Mouse (Mus musculus) kidney, embryonic 14.5 days (tissue): ENCODE results near the gene Agpat3. TPM values are rescaled to one million over a fixed set of nuclear protein-coding genes. Genes with fewer than 3 reads are reported as not detected.

Experiments
- ATAC-seq: fragments of 200-750 bp; cut with Nextera tagmentation; 2 replicates; pipeline ENCODE4 v1.8.0; 2017; ENCODE audit warnings: moderate number of reproducible peaks, mild to moderate bottlenecking, moderate TSS enrichment, moderate library complexity; ENCODE audit not compliant: low FRiP score, low TSS enrichment
- H3K27ac ChIP-seq: fragments of 300-500 bp; sonication (generic); 2 replicates; pipeline ENCODE4 v1.5.1; 2014; ENCODE audit warnings: low read depth, mild to moderate bottlenecking, low read length, moderate library complexity, mixed read lengths
- H3K27me3 ChIP-seq: fragments of 300-500 bp; sonication (generic); 2 replicates; pipeline ENCODE4 v1.6.1; 2014; ENCODE audit warnings: mild to moderate bottlenecking, low read length; ENCODE audit not compliant: control insufficient read depth, insufficient read depth
- H3K36me3 ChIP-seq: fragments of 300-500 bp; sonication (generic); 2 replicates; pipeline ENCODE4 v1.6.1; 2014; ENCODE audit warnings: low read length, mixed read lengths; ENCODE audit not compliant: control insufficient read depth, insufficient read depth
- H3K4me1 ChIP-seq: fragments of 300-500 bp; sonication (generic); 2 replicates; pipeline ENCODE4 v1.6.1; 2014; ENCODE audit warnings: low read length, mixed read lengths; ENCODE audit not compliant: control insufficient read depth, insufficient read depth
- H3K4me2 ChIP-seq: fragments of 300-500 bp; sonication (generic); replicated peaks from 2 replicates; pipeline ENCODE4 v1.6.1; 2014; ENCODE audit warnings: low read depth, mild to moderate bottlenecking, low read length
- H3K4me3 ChIP-seq: fragments of 300-500 bp; sonication (generic); 2 replicates; pipeline ENCODE4 v1.5.1; 2014; ENCODE audit warnings: mild to moderate bottlenecking, low read length
- H3K9ac ChIP-seq: fragments of 300-500 bp; sonication (generic); 2 replicates; pipeline ENCODE4 v1.6.1; 2014; ENCODE audit warnings: low read depth, mild to moderate bottlenecking, low read length, moderate library complexity
- H3K9me3 ChIP-seq: fragments of 300-500 bp; sonication (generic); 2 replicates; pipeline ENCODE4 v1.6.1; 2016; ENCODE audit warnings: low read length; ENCODE audit not compliant: control insufficient read depth
- WGBS: fragments of 180-500 bp; shearing (Covaris S2); extraction: QIAGEN DNeasy Blood & Tissue Kit; methylation state at CpG from one replicate; pipeline ENCODE4 v1.1.7; 2014; 5-methylcytosine and 5-hydroxymethylcytosine counted together
- polyA plus RNA-seq: library from polyadenylated mRNA; unstranded; fragments of >200 nt; fragmentation: Nextera tagmentation; extraction: Ambion mirVana; gene quantifications from 2 replicates; pipeline ENCODE4 v1.2.1, GENCODE M21; 2014

The Agpat3 gene
- 66.4 and 84.7 TPM in 2 replicates for polyA plus RNA-seq

DNA sequence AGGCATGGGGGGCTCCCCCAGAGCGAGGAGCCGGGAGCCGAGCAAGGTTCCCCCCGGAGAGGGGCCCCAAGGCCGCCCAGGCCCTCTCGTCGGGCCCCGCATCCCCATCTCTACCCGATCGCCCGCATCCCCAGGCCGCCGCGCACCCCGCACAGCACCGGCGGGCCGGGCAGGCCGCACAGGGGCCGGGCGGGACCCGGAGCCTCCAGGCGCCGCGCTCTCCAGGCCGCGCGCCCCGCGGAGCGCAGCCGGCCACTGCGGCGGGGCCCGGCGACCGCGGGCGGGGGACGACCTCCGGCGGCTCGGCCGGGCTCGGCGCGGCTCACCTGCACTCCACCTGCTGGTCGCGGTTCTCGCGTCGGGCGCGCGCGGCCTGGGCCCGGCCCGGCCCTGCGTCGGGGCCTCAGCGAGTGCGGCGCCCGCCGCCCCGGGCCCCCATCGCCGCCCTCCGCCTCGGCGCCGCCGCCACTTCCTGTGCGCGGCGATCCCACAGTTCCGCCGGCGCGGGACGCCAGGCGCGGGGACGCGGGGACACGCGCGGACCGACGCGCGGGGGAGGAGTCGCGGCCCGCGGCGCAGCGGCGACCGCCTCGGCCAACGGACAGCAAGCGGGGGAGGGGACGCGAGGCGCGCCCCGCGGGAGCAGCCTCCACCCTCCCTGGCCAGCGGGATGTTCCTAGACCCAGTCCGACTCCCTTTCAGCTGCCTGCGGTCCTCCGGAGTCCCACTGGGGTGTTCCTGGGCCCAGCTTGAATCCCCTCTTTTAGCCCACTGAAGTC lies at the start of gene Agpat3:
Gene Agpat3 (minus strand): TSS at position 603 of the 779 bp plus-strand sequence.
- Histone ChIP-seq H3K4me1 (peaks cover 26% of the 10 kb centered on the region), H3K27me3 (no peaks in the 10 kb centered on the region), H3K4me2 (peak within 1 kb of the TSS; percentile 89), H3K4me3 (peak within 1 kb of the TSS; percentile 91), H3K9me3 (no peaks in the 10 kb centered on the region), H3K36me3 (no peaks in the 10 kb centered on the region), H3K9ac (peak within 1 kb of the TSS; percentile 99), H3K27ac (peak within 1 kb of the TSS; percentile 86)
- WGBS, result under 1% methylated on average over 89 of the region's 113 CpGs
- peak; percentile 79 for ATAC-seq

GRCm38 (mm10) chr10:78401127-78401526 lies 48.8 kb upstream of the Agpat3 start:
- H3K9ac ChIP-seq, result no peak overlapping the region
- H3K27me3 ChIP-seq, result no peaks in the 10 kb centered on the region
- WGBS, result 79% methylated on average over 2 of the region's 2 CpGs
- ATAC-seq, result no peak
- peaks cover 8% of the 10 kb centered on the region for H3K4me1 ChIP-seq
- peaks cover 65% of the 10 kb centered on the region for H3K36me3 ChIP-seq
- H3K27ac ChIP-seq, result no peak overlapping the region
- no peak overlapping the region for H3K4me3 ChIP-seq
- no peaks in the 10 kb centered on the region for H3K9me3 ChIP-seq
- H3K4me2 ChIP-seq, result no peak overlapping the region

- Histone ChIP-seq H3K27ac (peak overlapping the region; percentile 37; the same call in 1 of the 2 replicates), H3K4me1 (peaks cover 8% of the 10 kb centered on the region), H3K36me3 (peaks cover 47% of the 10 kb centered on the region), H3K4me2 (no peak overlapping the region), H3K9me3 (no peaks in the 10 kb centered on the region), H3K9ac (no peak overlapping the region), H3K27me3 (no peaks in the 10 kb centered on the region), H3K4me3 (no peak overlapping the region)
- WGBS, result 35% methylated on average over 17 of the region's 17 CpGs
- ATAC-seq, result peak; percentile 75
Observed at GRCm38 (mm10) chr10:78399090-78399657, 46.9 kb upstream of the Agpat3 start.

DNA sequence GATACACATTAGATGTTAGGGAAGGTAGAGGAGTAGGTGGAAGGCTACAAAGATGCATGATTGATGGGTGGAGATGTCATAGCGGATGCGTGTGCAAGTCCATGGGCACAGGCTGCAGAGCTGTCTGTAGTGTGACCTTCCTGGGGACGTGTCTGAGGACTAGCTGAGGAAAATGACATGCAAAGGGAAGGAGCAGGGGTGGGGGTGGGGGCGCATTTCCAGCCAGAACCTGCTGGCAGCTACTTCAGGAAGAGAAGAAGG lies 44.3 kb upstream of the Agpat3 start:
- H3K9ac ChIP-seq, result no peak overlapping the region
- H3K36me3 ChIP-seq, result peaks cover 21% of the 10 kb centered on the region
- H3K4me1 ChIP-seq, result peaks cover 9% of the 10 kb centered on the region
- no peaks in the 10 kb centered on the region for H3K9me3 ChIP-seq
- no peak overlapping the region for H3K27ac ChIP-seq
- WGBS, result 65% methylated on average over 4 of the region's 4 CpGs
- no peak overlapping the region for H3K4me3 ChIP-seq
- ATAC-seq, result no peak
- no peak overlapping the region for H3K4me2 ChIP-seq
- peaks cover 5% of the 10 kb centered on the region; the same call in 1 of the 2 replicates for H3K27me3 ChIP-seq

DNA sequence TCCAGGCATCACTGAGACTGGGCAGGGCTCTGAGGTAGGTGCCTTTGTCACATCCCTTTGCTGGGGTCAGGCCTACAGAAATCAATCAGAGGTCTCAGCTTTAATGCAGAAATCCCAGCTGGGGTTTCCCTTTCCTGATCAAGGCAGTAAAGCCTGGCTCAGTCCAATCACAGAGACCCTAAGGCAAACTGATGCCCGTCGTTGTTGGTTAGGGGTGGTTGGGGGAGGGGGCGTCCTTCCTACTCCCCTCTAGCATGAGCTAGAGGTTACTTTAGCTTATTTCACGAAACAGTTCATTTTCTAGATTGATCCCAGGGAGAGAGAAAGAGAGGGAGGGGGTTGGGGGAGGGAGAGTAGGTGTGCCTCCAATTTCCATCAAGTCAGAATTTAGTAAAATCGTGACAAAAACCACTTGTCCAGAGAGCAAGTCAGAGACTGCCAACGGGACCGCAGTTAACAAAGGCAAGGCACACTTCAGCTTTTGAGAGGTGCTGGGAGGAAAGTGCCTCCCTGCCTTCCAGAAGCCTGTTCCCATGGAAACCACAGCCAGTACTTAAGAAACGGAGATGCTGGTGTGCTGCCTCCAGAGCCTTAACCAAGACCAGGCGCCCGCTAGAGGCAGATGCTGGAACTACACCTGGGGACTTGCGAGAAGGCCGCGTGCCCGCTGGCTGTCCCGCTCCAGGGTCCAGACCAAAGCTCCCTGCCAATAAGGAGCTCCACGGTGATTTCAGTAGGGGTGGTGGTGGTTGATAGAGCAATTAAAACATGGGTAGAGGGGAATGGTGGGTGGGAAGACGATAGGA lies 43.7 kb upstream of the Agpat3 start:
- 7% methylated on average over 17 of the region's 17 CpGs for WGBS
- Histone ChIP-seq H3K9ac (no peak overlapping the region), H3K9me3 (no peaks in the 10 kb centered on the region), H3K4me1 (peaks cover 11% of the 10 kb centered on the region), H3K27ac (no peak overlapping the region), H3K4me3 (no peak overlapping the region), H3K36me3 (peaks cover 16% of the 10 kb centered on the region), H3K4me2 (no peak overlapping the region), H3K27me3 (peaks cover 10% of the 10 kb centered on the region)
- ATAC-seq, result peak; percentile 45; the same call in 1 of the 2 replicates

DNA sequence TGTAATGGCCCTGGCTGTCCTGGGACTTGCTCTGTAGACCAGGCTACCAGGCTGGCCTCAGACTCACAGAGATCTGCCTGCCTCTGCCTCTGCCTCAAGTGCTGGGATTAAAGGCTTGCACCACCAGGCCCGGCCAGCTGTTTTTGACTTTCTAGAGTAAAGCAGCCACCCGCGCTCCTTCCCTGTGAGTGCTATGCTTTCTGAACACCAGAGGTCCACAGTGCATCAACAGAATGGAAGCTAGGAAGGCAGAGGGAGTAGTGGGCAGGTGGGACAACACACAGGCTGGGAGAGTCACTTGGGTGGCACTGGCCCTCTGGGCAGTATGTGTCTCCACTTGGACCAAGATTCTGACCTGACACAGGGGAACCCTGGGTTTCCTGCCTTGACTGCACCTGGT lies 43.1 kb upstream of the Agpat3 start:
- peaks cover 17% of the 10 kb centered on the region for H3K27me3 ChIP-seq
- H3K4me1 ChIP-seq, result peaks cover 17% of the 10 kb centered on the region
- no peak for ATAC-seq
- no peak overlapping the region for H3K27ac ChIP-seq
- no peak overlapping the region for H3K9ac ChIP-seq
- whole genome bisulfite sequencing, result 91% methylated on average over 3 of the region's 3 CpGs
- no peaks in the 10 kb centered on the region for H3K9me3 ChIP-seq
- H3K4me2 ChIP-seq, result no peak overlapping the region
- no peak overlapping the region for H3K4me3 ChIP-seq
- H3K36me3 ChIP-seq, result peaks cover 9% of the 10 kb centered on the region

- peaks cover 17% of the 10 kb centered on the region for H3K27me3 ChIP-seq
- no peaks in the 10 kb centered on the region for H3K36me3 ChIP-seq
- H3K4me3 ChIP-seq, result no peak overlapping the region
- peak; percentile 18; the same call in 1 of the 2 replicates for ATAC-seq
- H3K4me1 ChIP-seq, result 0 out of 2 replicates have a peak, but pooled peaks cover 9% of the 10 kb centered on the region
- H3K27ac ChIP-seq, result no peak overlapping the region
- WGBS, result 3% methylated on average over 18 of the region's 18 CpGs
- no peaks in the 10 kb centered on the region for H3K9me3 ChIP-seq
- H3K4me2 ChIP-seq, result no peak overlapping the region
- H3K9ac ChIP-seq, result no peak overlapping the region; the same call in 1 of the 2 replicates
Observed at GRCm38 (mm10) chr10:78392072-78392471, 39.8 kb upstream of the Agpat3 start.

- Histone ChIP-seq H3K9me3 (no peaks in the 10 kb centered on the region), H3K4me3 (no peak overlapping the region), H3K27me3 (peaks cover 17% of the 10 kb centered on the region), H3K27ac (no peak overlapping the region), H3K9ac (no peak overlapping the region), H3K36me3 (no peaks in the 10 kb centered on the region), H3K4me1 (0 out of 2 replicates have a peak, but pooled peaks cover 9% of the 10 kb centered on the region), H3K4me2 (no peak overlapping the region)
- ATAC-seq, result no peak
- WGBS, result 15% methylated on average over 4 of the region's 4 CpGs
Observed at GRCm38 (mm10) chr10:78390982-78391470, 38.7 kb upstream of the Agpat3 start.
